8 mouse cellular contexts compared by ENCODE assay signal in the genomic region with DNA sequence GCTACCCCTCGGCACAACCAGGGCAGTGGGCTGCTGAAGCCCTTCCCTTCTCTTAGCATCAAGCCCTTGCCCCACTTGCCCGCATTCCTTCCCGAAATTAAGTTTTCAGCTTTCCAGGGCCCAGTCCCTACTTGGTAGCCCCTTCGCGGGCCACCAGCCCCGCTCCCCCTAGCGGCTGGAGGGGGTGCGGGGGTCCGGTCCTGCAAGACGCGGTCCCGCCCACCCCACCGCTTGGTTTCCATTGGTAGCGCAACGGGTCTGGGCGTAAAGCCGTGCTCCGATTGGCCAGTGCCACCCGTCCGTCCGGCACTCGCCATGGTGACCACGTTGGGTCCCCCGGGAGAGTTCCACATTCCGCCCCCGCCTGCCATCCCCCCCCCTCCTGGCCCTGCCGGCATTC. TPM values are rescaled to one million over a fixed set of nuclear protein-coding genes. Genes with fewer than 3 reads are reported as not detected.
A peak's percentile ranks its signal among the peaks of the same experiment; 100 is the strongest.
DNase-seq lines count a peak whose midpoint lies in the region; ATAC-seq and TF ChIP-seq lines count a peak whose summit lies in the region.

No protein-coding gene starts in this region.

- peaks cover 60% of the 10 kb centered on the region for H3K4me1 ChIP-seq in embryonic facial prominence, embryonic 10.5 days
- peaks cover 9% of the 10 kb centered on the region for H3K4me1 ChIP-seq in heart, adult 2 months (ENCODE audit: control insufficient read depth, insufficient read depth, low read length)
- peaks cover 7% of the 10 kb centered on the region for H3K4me1 ChIP-seq in kidney, adult 2 months (ENCODE audit: control insufficient read depth, insufficient read depth, low read length)
- peaks cover 50% of the 10 kb centered on the region for H3K4me1 ChIP-seq in limb, embryonic 15.5 days

- ATAC-seq in limb, embryonic 15.5 days (ENCODE audit: insufficient number of reproducible peaks, low FRiP score, low TSS enrichment, low read depth), result peak; percentile 93

- 0 out of 2 replicates have a peak, but pooled peaks have one; percentile 30 for TF ChIP-seq POLR2A in heart, adult 2 months (IDR thresholded peaks at IDR 0.05; ENCODE audit: insufficient read depth, low read depth, low read length)
- TF ChIP-seq POLR2A in kidney, adult 2 months (IDR thresholded peaks at IDR 0.05; ENCODE audit: low read depth, low read length), result no peak

- peak overlapping the region; percentile 96 for H3K4me3 ChIP-seq in embryonic facial prominence, embryonic 10.5 days
- H3K4me3 ChIP-seq in heart, adult 2 months, result peak overlapping the region; percentile 86
- H3K4me3 ChIP-seq in kidney, adult 2 months (ENCODE audit: insufficient read depth, low read depth, low read length), result peak overlapping the region; percentile 73
- peak overlapping the region; percentile 87 for H3K4me3 ChIP-seq in limb, embryonic 15.5 days

- peaks cover 10% of the 10 kb centered on the region for H3K36me3 ChIP-seq in embryonic facial prominence, embryonic 10.5 days (replicated peaks)
- H3K36me3 ChIP-seq in heart, adult 2 months (ENCODE audit: control insufficient read depth, insufficient read depth, low read length), result no peaks in the 10 kb centered on the region
- H3K36me3 ChIP-seq in kidney, adult 2 months (ENCODE audit: control insufficient read depth, insufficient read depth, low read length), result no peaks in the 10 kb centered on the region
- H3K36me3 ChIP-seq in limb, embryonic 15.5 days, result peaks cover 10% of the 10 kb centered on the region; the same call in 1 of the 2 replicates

- peak overlapping the region; percentile 70 for H3K9ac ChIP-seq in heart, adult 2 months (ENCODE audit: low read depth, low read length)
- H3K9ac ChIP-seq in limb, embryonic 15.5 days, result peak overlapping the region; percentile 68

- TF ChIP-seq EP300 in heart, adult 2 months (IDR thresholded peaks at IDR 0.05; ENCODE audit: insufficient read depth, low read depth, low read length), result no peak

- H3K4me2 ChIP-seq in limb, embryonic 15.5 days, result peak overlapping the region; percentile 80

- intact Hi-C loops in heart, adult 2 months (cut with DNase I), result no loop called here

- H3K27ac ChIP-seq in embryonic facial prominence, embryonic 10.5 days (replicated peaks), result peak overlapping the region; percentile 98
- H3K27ac ChIP-seq in heart, adult 2 months, result peak overlapping the region; percentile 98
- no peak overlapping the region for H3K27ac ChIP-seq in kidney, adult 2 months (ENCODE audit: insufficient read depth, low read depth, low read length)
- peak overlapping the region; percentile 94 for H3K27ac ChIP-seq in limb, embryonic 15.5 days

- WGBS in embryonic facial prominence, embryonic 10.5 days, result under 1% methylated on average over 27 of the region's 27 CpGs
- WGBS in heart, adult 2 months, result under 1% methylated on average over 27 of the region's 27 CpGs
- 2% methylated on average over 25 of the region's 27 CpGs for WGBS in kidney, adult 2 months
- WGBS in limb, embryonic 15.5 days, result under 1% methylated on average over 25 of the region's 27 CpGs

- peaks cover 41% of the 10 kb centered on the region for H3K27me3 ChIP-seq in embryonic facial prominence, embryonic 10.5 days (replicated peaks; ENCODE audit: low read depth, poor library complexity, severe bottlenecking)
- no peaks in the 10 kb centered on the region for H3K27me3 ChIP-seq in heart, adult 2 months (ENCODE audit: control insufficient read depth, insufficient read depth, low read length)
- no peaks in the 10 kb centered on the region for H3K27me3 ChIP-seq in kidney, adult 2 months (replicated peaks; ENCODE audit: control insufficient read depth, insufficient read depth, low read length)
- peaks cover 9% of the 10 kb centered on the region for H3K27me3 ChIP-seq in limb, embryonic 15.5 days

- no peak; the same call in 1 of the 2 replicates for TF ChIP-seq CTCF in heart, adult 2 months (IDR thresholded peaks at IDR 0.05)
- peak; percentile 42; the same call in 1 of the 2 replicates for TF ChIP-seq CTCF in kidney, adult 2 months (conservative IDR thresholded peaks at IDR 0.05; ENCODE audit: insufficient read depth, insufficient read length, low read depth, low read length)

- H3K79me2 ChIP-seq in heart, adult 2 months (replicated peaks; ENCODE audit: control insufficient read depth, insufficient read depth, low read length), result no peaks in the 10 kb centered on the region

- H3K9me3 ChIP-seq in embryonic facial prominence, embryonic 10.5 days, result no peaks in the 10 kb centered on the region
- no peaks in the 10 kb centered on the region for H3K9me3 ChIP-seq in limb, embryonic 15.5 days

- peak; percentile 97 for DNase-seq in 3T3-L1 (ENCODE audit: low read depth, low spot score)
- DNase-seq in adrenal gland, postnatal 10 days, result peak; percentile 97
- peak; percentile 99 for DNase-seq in embryonic facial prominence, embryonic 10.5 days (ENCODE audit: low spot score)
- DNase-seq in heart, adult 2 months, result peak; percentile 95 to 97
- DNase-seq in kidney, adult 2 months, result peak; percentile 96
- peak; percentile 53 to 72 for DNase-seq in monocyte, adult 2 months (ENCODE audit: low read depth in 1 of 2, low spot score in 2 of 2)
- peak; percentile 86 to 88 for DNase-seq in spleen, postnatal 36 days (ENCODE audit: low spot score in 2 of 2)

RNA-seq across cellular contexts. Expression of gene Ccdc102a, which starts 0.5 kb away (rescaled TPM):
- total RNA-seq in adrenal gland, postnatal 10 days (2021), result 10 to 100 TPM; 11.0 to 11.7 TPM
- 23.0 and 24.1 TPM in 2 replicates for polyA plus RNA-seq in embryonic facial prominence, embryonic 10.5 days (2016; fragmentation: Nextera tagmentation; extraction: Ambion mirVana)
- 1 to 10 TPM; 5.0 to 5.7 TPM for total RNA-seq in heart, adult 2 months (2021)
- 5.2 and 6.4 TPM in 2 replicates for polyA plus RNA-seq in heart, adult 2 months (2012; rRNA removed)
- polyA plus RNA-seq in kidney, adult 2 months (2012; rRNA removed), result 5.7 and 6.8 TPM in 2 replicates
- 39.5 and 41.8 TPM in 2 replicates for polyA plus RNA-seq in limb, embryonic 15.5 days (2015; fragmentation: Nextera tagmentation; extraction: Ambion mirVana)

RNA-seq across cellular contexts. Expression of gene Adgrg5, which starts 6.1 kb away (rescaled TPM):
- under 1 TPM; 0.27 to 0.82 TPM for total RNA-seq in adrenal gland, postnatal 10 days (2021)
- polyA plus RNA-seq in embryonic facial prominence, embryonic 10.5 days (2016; fragmentation: Nextera tagmentation; extraction: Ambion mirVana), result 0.30 and 0.51 TPM in 2 replicates
- under 1 TPM; 0.08 to 0.27 TPM for total RNA-seq in heart, adult 2 months (2021)
- polyA plus RNA-seq in heart, adult 2 months (2012; rRNA removed), result 0.62 and 0.97 TPM in 2 replicates
- polyA plus RNA-seq in kidney, adult 2 months (2012; rRNA removed), result 0.56 and 2.6 TPM in 2 replicates
- 0.22 TPM in 1 of 2 replicates, not detected in the other for polyA plus RNA-seq in limb, embryonic 15.5 days (2015; fragmentation: Nextera tagmentation; extraction: Ambion mirVana)

RNA-seq across cellular contexts. Expression of gene Dok4, which starts 41.2 kb away (rescaled TPM):
- 10 to 100 TPM; 26.3 to 26.7 TPM for total RNA-seq in adrenal gland, postnatal 10 days (2021)
- 16.3 and 16.8 TPM in 2 replicates for polyA plus RNA-seq in embryonic facial prominence, embryonic 10.5 days (2016; fragmentation: Nextera tagmentation; extraction: Ambion mirVana)
- 10 to 100 TPM; 13.7 to 14.8 TPM for total RNA-seq in heart, adult 2 months (2021)
- polyA plus RNA-seq in heart, adult 2 months (2012; rRNA removed), result 23.0 and 36.2 TPM in 2 replicates
- 20.2 and 21.7 TPM in 2 replicates for polyA plus RNA-seq in kidney, adult 2 months (2012; rRNA removed)
- 28.2 and 32.1 TPM in 2 replicates for polyA plus RNA-seq in limb, embryonic 15.5 days (2015; fragmentation: Nextera tagmentation; extraction: Ambion mirVana)

RNA-seq across cellular contexts. Expression of gene Adgrg1, which starts 57.2 kb away (rescaled TPM):
- total RNA-seq in adrenal gland, postnatal 10 days (2021), result 10 to 100 TPM; 35.9 to 48.9 TPM
- polyA plus RNA-seq in embryonic facial prominence, embryonic 10.5 days (2016; fragmentation: Nextera tagmentation; extraction: Ambion mirVana), result 32.9 and 38.2 TPM in 2 replicates
- total RNA-seq in heart, adult 2 months (2021), result 10 to 100 TPM; 52.1 to 67.8 TPM
- 96.1 and 107 TPM in 2 replicates for polyA plus RNA-seq in heart, adult 2 months (2012; rRNA removed)
- polyA plus RNA-seq in kidney, adult 2 months (2012; rRNA removed), result 342 and 447 TPM in 2 replicates
- 23.2 and 25.0 TPM in 2 replicates for polyA plus RNA-seq in limb, embryonic 15.5 days (2015; fragmentation: Nextera tagmentation; extraction: Ambion mirVana)
